Mouse (Mus musculus) cerebellum, adult 2 months (tissue): ENCODE data around the gene Tsx. TPM values are rescaled to one million over a fixed set of nuclear protein-coding genes. Genes with fewer than 3 reads are reported as not detected.

Experiments
- DNase-seq, 2 experiments: peaks; one replicate each; pipeline ENCODE4 v3.0.0; 2021
- H3K27ac ChIP-seq: fragments of 200-500 bp; 2 replicates; pipeline ENCODE4 v1.5.1; 2012; ENCODE audit warnings: low read length, control low read depth, inconsistent platforms; ENCODE audit not compliant: insufficient read depth
- H3K27me3 ChIP-seq: fragments of 200-500 bp; 2 replicates; pipeline ENCODE4 v1.6.1; 2012; ENCODE audit warnings: inconsistent platforms, mild to moderate bottlenecking, low read length, moderate library complexity; ENCODE audit not compliant: control insufficient read depth, insufficient read depth
- H3K4me1 ChIP-seq: fragments of 200-500 bp; 2 replicates; pipeline ENCODE4 v1.6.1; 2011; ENCODE audit warnings: low read length; ENCODE audit not compliant: control insufficient read depth, insufficient read depth
- H3K4me3 ChIP-seq: fragments of 200-500 bp; replicated peaks from 2 replicates; pipeline ENCODE3; 2011; ENCODE audit warnings: mild to moderate bottlenecking, low read depth, low read length, control low read depth; ENCODE audit not compliant: insufficient read depth
- CTCF ChIP-seq: fragments of 200-500 bp; IDR thresholded peaks from 2 replicates; pipeline ENCODE4 v1.5.1; 2011; ENCODE audit warnings: low read depth, mild to moderate bottlenecking, control low read depth, low read length, moderate library complexity, borderline replicate concordance; ENCODE audit not compliant: insufficient read depth
- POLR2A ChIP-seq: fragments of 200-500 bp; IDR thresholded peaks from 2 replicates; pipeline ENCODE4 v1.6.1; 2011; ENCODE audit warnings: low read length, control low read depth, borderline replicate concordance; ENCODE audit not compliant: insufficient read depth
- WGBS: fragments of 180-500 bp; shearing (Covaris S2); methylation state at CpG from one replicate; pipeline ENCODE4 v1.1.7; 2018; 5-methylcytosine and 5-hydroxymethylcytosine counted together
- polyA plus RNA-seq: library from polyadenylated mRNA; depleted of rRNA; stranded (reverse); fragments of >200 nt; gene quantifications from 2 replicates; pipeline ENCODE4 v1.2.3, GENCODE M21; 2012; rRNA removed

The Tsx gene
- polyA plus RNA-seq, 1 experiment: 0.38 TPM

DNA sequence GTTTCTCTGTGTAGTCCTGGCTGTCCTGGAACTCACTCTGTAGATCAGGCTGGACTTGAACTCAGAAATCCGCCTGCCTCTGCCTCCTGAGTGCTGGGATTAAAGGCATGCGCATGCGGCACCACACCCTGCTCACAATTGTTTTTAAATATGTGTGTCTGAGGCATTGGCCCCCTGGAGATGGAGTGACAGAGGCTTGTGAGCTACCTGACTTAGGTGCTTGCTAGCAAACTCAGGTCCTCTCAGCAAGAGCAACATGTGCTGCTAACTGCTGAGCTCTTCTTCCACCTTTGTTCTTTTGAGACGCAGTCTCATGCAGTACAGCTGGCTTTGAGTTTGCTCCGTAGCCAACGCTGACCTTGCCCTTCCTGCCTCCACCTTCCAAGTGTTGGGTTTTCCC is 38.5 kb downstream of the Tsx start:
- Histone ChIP-seq H3K4me3 (no peak overlapping the region), H3K27me3 (no peaks in the 10 kb centered on the region), H3K4me1 (no peaks in the 10 kb centered on the region), H3K27ac (no peak overlapping the region)
- WGBS: 79% methylated on average over 6 of the region's 6 CpGs
- TF ChIP-seq POLR2A (no peak), CTCF (no peak)
- DNase-seq: no peak

DNA sequence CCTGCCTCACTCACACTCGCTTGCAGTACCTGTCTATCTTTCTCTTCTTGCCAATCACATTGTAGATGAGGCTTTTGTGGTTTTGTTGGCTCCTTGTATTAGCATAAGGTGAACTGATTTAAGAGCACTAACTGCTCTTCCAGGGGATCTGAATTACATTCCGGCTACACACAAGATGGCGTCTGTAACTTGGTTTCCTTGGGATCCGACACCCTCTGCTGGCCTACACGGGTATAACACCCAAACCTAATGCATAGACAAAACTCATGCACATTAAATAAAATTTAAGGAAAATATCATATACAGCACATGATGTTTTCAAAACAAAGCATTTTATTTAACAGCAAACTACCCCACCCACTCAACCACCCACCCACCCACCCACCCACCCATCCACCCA is 45.8 kb downstream of the Tsx start:
- H3K27me3 ChIP-seq: no peaks in the 10 kb centered on the region
- DNase-seq: no peak
- WGBS: 70% methylated on average over 5 of the region's 5 CpGs

DNA sequence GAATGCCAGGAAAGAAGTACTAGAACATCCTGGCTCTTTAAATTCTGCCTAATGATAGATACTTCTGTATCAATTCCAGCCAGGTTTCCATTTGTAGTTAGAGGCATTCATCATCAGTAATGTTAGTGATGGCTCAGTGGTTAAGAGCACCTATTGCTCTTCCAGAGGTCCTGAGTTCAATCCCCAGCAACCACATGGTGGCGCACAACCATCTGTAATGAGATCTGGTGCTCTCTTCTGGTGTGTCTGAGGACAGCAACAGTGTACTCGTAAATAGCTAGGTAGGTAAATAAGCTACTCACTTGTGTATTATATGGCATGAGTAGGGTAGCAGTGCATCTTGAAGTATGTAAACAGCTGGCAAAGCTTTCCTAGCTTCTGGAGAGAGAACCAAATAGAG is 54.7 kb downstream of the Tsx start:
- Histone ChIP-seq H3K4me3 (no peak overlapping the region), H3K27me3 (no peaks in the 10 kb centered on the region), H3K27ac (no peak overlapping the region), H3K4me1 (no peaks in the 10 kb centered on the region)
- no peak for DNase-seq
- WGBS: 75% methylated on average over 2 of the region's 2 CpGs
- TF ChIP-seq CTCF (no peak), POLR2A (no peak)

More for the DNA sequence above, 45.8 kb downstream of the Tsx start:
- TF ChIP-seq CTCF: no peak
- no peak for TF ChIP-seq POLR2A
- Histone ChIP-seq H3K4me1 (no peaks in the 10 kb centered on the region), H3K4me3 (no peak overlapping the region), H3K27ac (no peak overlapping the region)

DNA sequence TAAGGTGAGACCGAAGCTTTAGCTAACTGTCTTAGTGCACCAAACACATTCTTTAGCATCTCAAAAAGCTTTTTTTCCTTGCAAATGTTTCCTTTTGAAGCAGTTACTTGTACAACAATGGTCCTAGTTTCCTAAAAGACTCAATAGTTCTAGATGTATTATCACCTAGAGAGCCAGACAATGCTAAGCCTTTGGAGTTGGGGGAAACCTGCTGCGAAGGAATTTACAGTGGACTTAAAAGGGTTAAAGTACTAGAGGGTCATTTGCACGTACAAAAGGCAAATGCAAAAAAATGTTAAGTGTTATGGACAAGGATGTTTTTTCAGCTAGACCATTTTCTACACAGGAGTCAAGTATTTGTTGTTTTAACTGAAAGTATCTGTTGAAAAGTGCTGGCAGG is 58.1 kb downstream of the Tsx start:
- no peak overlapping the region for H3K4me3 ChIP-seq
- no peaks in the 10 kb centered on the region for H3K4me1 ChIP-seq
- no peaks in the 10 kb centered on the region for H3K27me3 ChIP-seq
- 85% methylated on average over 3 of the region's 3 CpGs for WGBS
- H3K27ac ChIP-seq: no peak overlapping the region
- TF ChIP-seq POLR2A (no peak), CTCF (no peak)
- DNase-seq: no peak

Other genes starting within 250 kb of the Tsx start
- gene Nap1l2, start 227.8 kb upstream of the Tsx start, polyA plus RNA-seq: 98.9 and 101 TPM in 2 replicates
- not detected in 2 replicates for gene Cdx4, start 93.1 kb upstream of the Tsx start, polyA plus RNA-seq
- 12.0 and 13.0 TPM in 2 replicates for gene Chic1, start 58.0 kb upstream of the Tsx start, polyA plus RNA-seq
- gene Gm26992, start 7.5 kb downstream of the Tsx start, polyA plus RNA-seq: 0.34 TPM in 1 of 2 replicates, not detected in the other
- gene Zcchc13, start 216.1 kb downstream of the Tsx start, polyA plus RNA-seq: 0.10 and 0.13 TPM in 2 replicates